Mouse (Mus musculus): ENCODE data around the gene Pde11a.

The Pde11a gene

GRCm38 (mm10) chr2:76185126-76185525 lies 153.4 kb downstream of the Pde11a start:
- no peak for DNase-seq (ENCODE audit: low spot score in 2 of 2)

- no peak for DNase-seq (ENCODE audit: low spot score in 2 of 2)
Observed at GRCm38 (mm10) chr2:76162822-76163221, 175.8 kb downstream of the Pde11a start.

GRCm38 (mm10) chr2:76158973-76159372 lies 179.6 kb downstream of the Pde11a start:
- no peak for DNase-seq (ENCODE audit: low spot score in 2 of 2)

GRCm38 (mm10) chr2:76141136-76141535 lies 197.4 kb downstream of the Pde11a start:
- DNase-seq (ENCODE audit: low spot score in 2 of 2): no peak

- no peak for DNase-seq (ENCODE audit: low spot score in 2 of 2)
Observed at GRCm38 (mm10) chr2:76132983-76133382, 205.6 kb downstream of the Pde11a start.

GRCm38 (mm10) chr2:76129933-76130627 lies 208.5 kb downstream of the Pde11a start:
- DNase-seq (ENCODE audit: low spot score in 2 of 2): no peak

GRCm38 (mm10) chr2:76129058-76129437 lies 209.5 kb downstream of the Pde11a start:
- DNase-seq (ENCODE audit: low spot score in 2 of 2): no peak

GRCm38 (mm10) chr2:76128105-76129057 lies 210.2 kb downstream of the Pde11a start:
- peak in 1 of 2 experiments; percentile 26 for DNase-seq (ENCODE audit: low spot score in 2 of 2)

- DNase-seq (ENCODE audit: low spot score in 2 of 2): no peak
Observed at GRCm38 (mm10) chr2:76126651-76127050, 211.9 kb downstream of the Pde11a start.

- no peak for DNase-seq (ENCODE audit: low spot score in 2 of 2)
Observed at GRCm38 (mm10) chr2:76124821-76125220, 213.8 kb downstream of the Pde11a start.

GRCm38 (mm10) chr2:76122167-76122566 lies 216.4 kb downstream of the Pde11a start:
- no peak for DNase-seq (ENCODE audit: low spot score in 2 of 2)

- DNase-seq (ENCODE audit: low spot score in 2 of 2): no peak
Observed at GRCm38 (mm10) chr2:76119848-76120247, 218.7 kb downstream of the Pde11a start.

- DNase-seq (ENCODE audit: low spot score in 2 of 2): no peak
Observed at GRCm38 (mm10) chr2:76118491-76118890, 220.1 kb downstream of the Pde11a start.

GRCm38 (mm10) chr2:76117219-76117618 lies 221.4 kb downstream of the Pde11a start:
- no peak for DNase-seq (ENCODE audit: low spot score in 2 of 2)

- peak in 1 of 2 experiments; percentile 40 for DNase-seq (ENCODE audit: low spot score in 2 of 2)
Observed at GRCm38 (mm10) chr2:76115696-76116095, 222.9 kb downstream of the Pde11a start.

- no peak for DNase-seq (ENCODE audit: low spot score in 2 of 2)
Observed at GRCm38 (mm10) chr2:76114734-76115133, 223.8 kb downstream of the Pde11a start.

GRCm38 (mm10) chr2:76109653-76110052 lies 228.9 kb downstream of the Pde11a start:
- no peak for DNase-seq (ENCODE audit: low spot score in 2 of 2)

GRCm38 (mm10) chr2:76101889-76102602 lies 236.5 kb downstream of the Pde11a start:
- DNase-seq (ENCODE audit: low spot score in 2 of 2): no peak

- DNase-seq (ENCODE audit: low spot score in 2 of 2): no peak
Observed at GRCm38 (mm10) chr2:76100597-76100996, 238.0 kb downstream of the Pde11a start.

- no peak for DNase-seq (ENCODE audit: low spot score in 2 of 2)
Observed at GRCm38 (mm10) chr2:76099726-76100347, 238.7 kb downstream of the Pde11a start.

- no peak for DNase-seq (ENCODE audit: low spot score in 2 of 2)
Observed at GRCm38 (mm10) chr2:76098381-76098780, 240.2 kb downstream of the Pde11a start.

GRCm38 (mm10) chr2:76097847-76098246 lies 240.7 kb downstream of the Pde11a start:
- no peak for DNase-seq (ENCODE audit: low spot score in 2 of 2)

All from frontal cortex, postnatal 10 days (tissue).